Mouse (Mus musculus) urinary bladder, postnatal 25 days (tissue): ENCODE data around the gene Lrig1.

Experiments
- DNase-seq: peaks from one replicate; pipeline ENCODE4 v3.0.0; 2022; ENCODE audit warnings: low spot score

Lrig1 gene

GRCm38 (mm10) chr6:94698509-94699172 lies 1.3 kb downstream of the Lrig1 start:
- DNase-seq: no peak

GRCm38 (mm10) chr6:94697423-94697822 lies 2.5 kb downstream of the Lrig1 start:
- no peak for DNase-seq

GRCm38 (mm10) chr6:94696182-94697080 lies 3.5 kb downstream of the Lrig1 start:
- no peak for DNase-seq

- DNase-seq: no peak
Measured at GRCm38 (mm10) chr6:94695121-94695930, 4.6 kb downstream of the Lrig1 start.

- DNase-seq: no peak
Measured at GRCm38 (mm10) chr6:94694481-94694880, 5.5 kb downstream of the Lrig1 start.

- DNase-seq: no peak
Measured at GRCm38 (mm10) chr6:94693091-94693490, 6.9 kb downstream of the Lrig1 start.

- DNase-seq: no peak
Measured at GRCm38 (mm10) chr6:94692003-94692402, 8.0 kb downstream of the Lrig1 start.

- no peak for DNase-seq
Measured at GRCm38 (mm10) chr6:94690247-94690646, 9.7 kb downstream of the Lrig1 start.

GRCm38 (mm10) chr6:94688722-94689121 lies 11.2 kb downstream of the Lrig1 start:
- no peak for DNase-seq

GRCm38 (mm10) chr6:94686048-94686447 lies 13.9 kb downstream of the Lrig1 start:
- no peak for DNase-seq

GRCm38 (mm10) chr6:94685611-94686010 lies 14.3 kb downstream of the Lrig1 start:
- DNase-seq: no peak

GRCm38 (mm10) chr6:94684844-94685557 lies 15.0 kb downstream of the Lrig1 start:
- DNase-seq: no peak

GRCm38 (mm10) chr6:94683701-94684100 lies 16.3 kb downstream of the Lrig1 start:
- DNase-seq: no peak

- no peak for DNase-seq
Measured at GRCm38 (mm10) chr6:94682270-94682618, 17.7 kb downstream of the Lrig1 start.

GRCm38 (mm10) chr6:94681446-94682269 lies 18.3 kb downstream of the Lrig1 start:
- DNase-seq: no peak

GRCm38 (mm10) chr6:94680760-94681445 lies 19.1 kb downstream of the Lrig1 start:
- no peak for DNase-seq

- no peak for DNase-seq
Measured at GRCm38 (mm10) chr6:94679249-94679648, 20.7 kb downstream of the Lrig1 start.

- DNase-seq: no peak
Measured at GRCm38 (mm10) chr6:94678377-94679164, 21.4 kb downstream of the Lrig1 start.

- no peak for DNase-seq
Measured at GRCm38 (mm10) chr6:94677448-94677847, 22.5 kb downstream of the Lrig1 start.

GRCm38 (mm10) chr6:94676840-94677239 lies 23.1 kb downstream of the Lrig1 start:
- DNase-seq: no peak
